Mouse (Mus musculus) C2C12 (cell line): Measurements from ENCODE around the gene Gmds. TPM values are rescaled to one million over a fixed set of nuclear protein-coding genes. Genes with fewer than 3 reads are reported as not detected.

Experiments
- H3K27me3 ChIP-seq: one replicate; pipeline ENCODE4 v1.6.1; 2011; ENCODE audit not compliant: control insufficient read depth, insufficient read depth, insufficient read length
- H3K36me3 ChIP-seq: one replicate; pipeline ENCODE4 v1.6.1; 2011; ENCODE audit not compliant: control insufficient read depth, insufficient read depth
- H3K4me3 ChIP-seq: one replicate; pipeline ENCODE4 v1.5.1; 2011; ENCODE audit warnings: mild to moderate bottlenecking, control low read depth; ENCODE audit not compliant: poor library complexity, insufficient read depth, severe bottlenecking
- H3K79me2 ChIP-seq: one replicate; pipeline ENCODE4 v1.6.1; 2011; ENCODE audit not compliant: control insufficient read depth, insufficient read depth
- H3K79me3 ChIP-seq: one replicate; pipeline ENCODE4 v1.6.1; 2011; ENCODE audit warnings: low read depth, control low read depth
- H3ac ChIP-seq: one replicate; pipeline ENCODE3; 2011; ENCODE audit warnings: low read depth; ENCODE audit not compliant: control insufficient read depth, insufficient read length
- CEBPB ChIP-seq: IDR thresholded peaks from one replicate; pipeline ENCODE4 v1.6.1; 2011; ENCODE audit warnings: low read depth, mild to moderate bottlenecking, control low read depth, moderate library complexity
- CTCF ChIP-seq: IDR thresholded peaks from one replicate; pipeline ENCODE4 v1.5.1; 2011; ENCODE audit not compliant: control insufficient read depth, insufficient read depth, insufficient read length
- FOSL1 ChIP-seq: IDR thresholded peaks from one replicate; pipeline ENCODE4 v1.8.0; 2011; ENCODE audit warnings: mild to moderate bottlenecking, low read length; ENCODE audit not compliant: poor library complexity, insufficient read depth, severe bottlenecking
- MAX ChIP-seq: IDR thresholded peaks from one replicate; pipeline ENCODE4 v1.6.1; 2011; ENCODE audit warnings: mild to moderate bottlenecking, control low read depth
- MYOD1 ChIP-seq: IDR thresholded peaks from one replicate; pipeline ENCODE4 v1.6.1; 2011; ENCODE audit warnings: low read depth; ENCODE audit not compliant: control insufficient read depth, insufficient read length
- MYOG ChIP-seq: IDR thresholded peaks from one replicate; pipeline ENCODE4 v1.6.1; 2011; ENCODE audit not compliant: control insufficient read depth, insufficient read length; ENCODE audit errors: extremely low read depth
- USF1 ChIP-seq: IDR thresholded peaks from one replicate; pipeline ENCODE4 v1.6.1; 2011; ENCODE audit warnings: low read depth, mild to moderate bottlenecking, control low read depth, moderate library complexity
- polyA plus RNA-seq: library from polyadenylated mRNA; unstranded; fragments of >200 nt; fragmentation: generic; extraction: Trizol; gene quantifications from one replicate; pipeline ENCODE4 v1.2.1, GENCODE M21; 2012; ENCODE audit warnings: missing spikeins

Gmds gene
- polyA plus RNA-seq, 1 experiment, result 21.1 TPM

- no peak overlapping the region for H3ac ChIP-seq
- H3K79me3 ChIP-seq, result peaks cover 16% of the 10 kb centered on the region
- peaks cover 26% of the 10 kb centered on the region for H3K79me2 ChIP-seq
- no peaks in the 10 kb centered on the region for H3K27me3 ChIP-seq
- H3K4me3 ChIP-seq, result no peak overlapping the region
- no peaks in the 10 kb centered on the region for H3K36me3 ChIP-seq
- TF ChIP-seq USF1 (no peak), MYOG (no peak), CTCF (no peak), CEBPB (no peak), MAX (no peak), MYOD1 (no peak), FOSL1 (no peak)
Observed at GRCm38 (mm10) chr13:31804571-31804970, 534.0 kb downstream of the Gmds start.

- TF ChIP-seq FOSL1 (no peak), MYOG (no peak), USF1 (no peak), CEBPB (no peak), MYOD1 (no peak), MAX (no peak), CTCF (no peak)
- Histone ChIP-seq H3K36me3 (no peaks in the 10 kb centered on the region), H3ac (no peak overlapping the region), H3K4me3 (no peak overlapping the region), H3K27me3 (no peaks in the 10 kb centered on the region), H3K79me3 (peaks cover 6% of the 10 kb centered on the region), H3K79me2 (peaks cover 15% of the 10 kb centered on the region)
Observed at GRCm38 (mm10) chr13:31803166-31804093, 535.1 kb downstream of the Gmds start.

- no peak overlapping the region for H3ac ChIP-seq
- H3K27me3 ChIP-seq, result no peaks in the 10 kb centered on the region
Observed at GRCm38 (mm10) chr13:31802447-31802846, 536.1 kb downstream of the Gmds start.

GRCm38 (mm10) chr13:31801703-31802305 lies 536.7 kb downstream of the Gmds start:
- H3K79me2 ChIP-seq, result no peaks in the 10 kb centered on the region
- no peaks in the 10 kb centered on the region for H3K36me3 ChIP-seq
- H3K27me3 ChIP-seq, result no peaks in the 10 kb centered on the region
- H3K4me3 ChIP-seq, result no peak overlapping the region
- no peak overlapping the region for H3ac ChIP-seq
- peaks cover 1% of the 10 kb centered on the region for H3K79me3 ChIP-seq
- TF ChIP-seq MYOD1 (no peak), FOSL1 (no peak), CTCF (no peak), MYOG (no peak), MAX (no peak), CEBPB (no peak), USF1 (no peak)

More at GRCm38 (mm10) chr13:31802447-31802846, 536.1 kb downstream of the Gmds start:
- Histone ChIP-seq H3K79me2 (peaks cover 5% of the 10 kb centered on the region), H3K79me3 (peaks cover 4% of the 10 kb centered on the region), H3K4me3 (no peak overlapping the region), H3K36me3 (no peaks in the 10 kb centered on the region)
- no peak for TF ChIP-seq MYOG
- no peak for TF ChIP-seq MYOD1
- no peak for TF ChIP-seq MAX
- no peak for TF ChIP-seq CEBPB
- TF ChIP-seq FOSL1, result no peak
- no peak for TF ChIP-seq USF1
- TF ChIP-seq CTCF, result no peak

- Histone ChIP-seq H3K79me2 (no peaks in the 10 kb centered on the region), H3K36me3 (no peaks in the 10 kb centered on the region), H3ac (no peak overlapping the region), H3K79me3 (no peaks in the 10 kb centered on the region), H3K4me3 (peak overlapping the region; percentile 2), H3K27me3 (no peaks in the 10 kb centered on the region)
- TF ChIP-seq USF1, result no peak
- peak; percentile 97 for TF ChIP-seq CTCF
Observed at GRCm38 (mm10) chr13:31800581-31801576, 537.7 kb downstream of the Gmds start.
